Mouse (Mus musculus) G1E (cell line): ENCODE data around the gene Nexn. TPM values are rescaled to one million over a fixed set of nuclear protein-coding genes. Genes with fewer than 3 reads are reported as not detected.
A peak's percentile ranks its signal among the peaks of the same experiment; 100 is the strongest.

Source experiments
- ATAC-seq: 2 replicates; pipeline ENCODE4 v1.8.0; 2016; ENCODE audit warnings: mild to moderate bottlenecking; ENCODE audit not compliant: insufficient number of reproducible peaks, poor library complexity, low FRiP score, severe bottlenecking; ENCODE audit errors: extremely low read depth
- DNase-seq: peaks from one replicate; pipeline ENCODE4 v3.0.0; 2012; ENCODE audit warnings: low spot score
- H3K27me3 ChIP-seq: 2 replicates; pipeline ENCODE4 v1.6.1; 2012; ENCODE audit warnings: mild to moderate bottlenecking, low read length, inconsistent platforms; ENCODE audit not compliant: insufficient read depth
- H3K36me3 ChIP-seq: replicated peaks from 2 replicates; pipeline ENCODE3; 2012; ENCODE audit warnings: mild to moderate bottlenecking, inconsistent platforms
- H3K4me1 ChIP-seq: 2 replicates; pipeline ENCODE4 v1.6.1; 2012; ENCODE audit warnings: low read depth, low read length, inconsistent platforms, mixed read lengths; ENCODE audit not compliant: insufficient read depth
- H3K4me3 ChIP-seq: 2 replicates; pipeline ENCODE4 v1.5.1; 2012; ENCODE audit warnings: low read depth, mild to moderate bottlenecking, inconsistent platforms, low read length, moderate library complexity, mixed read lengths
- H3K9me3 ChIP-seq: replicated peaks from 2 replicates; pipeline ENCODE4 v1.6.1; 2012; ENCODE audit warnings: inconsistent platforms
- CTCF ChIP-seq: IDR thresholded peaks from 2 replicates; pipeline ENCODE4 v1.5.1; 2012; ENCODE audit warnings: low read depth, low read length, inconsistent platforms, mixed read lengths
- GATA1 ChIP-seq: IDR thresholded peaks from 2 replicates; pipeline ENCODE4 v1.6.1; 2012; ENCODE audit warnings: borderline replicate concordance, low read length, inconsistent platforms, mixed read lengths
- GATA2 ChIP-seq: IDR thresholded peaks from 2 replicates; pipeline ENCODE4 v1.6.1; 2012; ENCODE audit warnings: low read depth, low read length, inconsistent platforms, borderline replicate concordance
- POLR2AphosphoS5 ChIP-seq: IDR thresholded peaks from 2 replicates; pipeline ENCODE4 v1.6.1; 2012; ENCODE audit warnings: low read depth, low read length, inconsistent platforms; ENCODE audit not compliant: insufficient replicate concordance
- TAL1 ChIP-seq: conservative IDR thresholded peaks from 2 replicates; pipeline ENCODE4 v1.6.1; 2012; ENCODE audit warnings: low read depth, low read length, inconsistent platforms, mixed read lengths
- polyA plus RNA-seq: library from polyadenylated mRNA; stranded (reverse); fragments of >175 nt; gene quantifications from 2 replicates; pipeline ENCODE4 v1.2.3, GENCODE M21; 2012
- total RNA-seq, 2 experiments: library from RNA; stranded (forward) in 1 of 2; stranded (reverse) in 1 of 2; fragments of 200-1000 nt in 1 of 2; fragments of >200 nt in 1 of 2; fragmentation: Nextera tagmentation in 1 of 2; gene quantifications; 2 replicates each; pipeline ENCODE4 v1.2.3; 2014 to 2017

Nexn gene
- total and polyA plus RNA-seq, 3 experiments = 1.0 TPM; not detected in 2

- DNase-seq = no peak
- TF ChIP-seq POLR2AphosphoS5 (no peak), GATA1 (no peak), TAL1 (no peak), GATA2 (no peak), CTCF (no peak)
- Histone ChIP-seq H3K27me3 (no peaks in the 10 kb centered on the region), H3K9me3 (no peaks in the 10 kb centered on the region), H3K4me3 (no peak overlapping the region), H3K36me3 (peaks cover 43% of the 10 kb centered on the region), H3K4me1 (peaks cover 17% of the 10 kb centered on the region)
- no peak for ATAC-seq
Measured at GRCm38 (mm10) chr3:152235238-152235637, 30.9 kb downstream of the Nexn start.

DNA sequence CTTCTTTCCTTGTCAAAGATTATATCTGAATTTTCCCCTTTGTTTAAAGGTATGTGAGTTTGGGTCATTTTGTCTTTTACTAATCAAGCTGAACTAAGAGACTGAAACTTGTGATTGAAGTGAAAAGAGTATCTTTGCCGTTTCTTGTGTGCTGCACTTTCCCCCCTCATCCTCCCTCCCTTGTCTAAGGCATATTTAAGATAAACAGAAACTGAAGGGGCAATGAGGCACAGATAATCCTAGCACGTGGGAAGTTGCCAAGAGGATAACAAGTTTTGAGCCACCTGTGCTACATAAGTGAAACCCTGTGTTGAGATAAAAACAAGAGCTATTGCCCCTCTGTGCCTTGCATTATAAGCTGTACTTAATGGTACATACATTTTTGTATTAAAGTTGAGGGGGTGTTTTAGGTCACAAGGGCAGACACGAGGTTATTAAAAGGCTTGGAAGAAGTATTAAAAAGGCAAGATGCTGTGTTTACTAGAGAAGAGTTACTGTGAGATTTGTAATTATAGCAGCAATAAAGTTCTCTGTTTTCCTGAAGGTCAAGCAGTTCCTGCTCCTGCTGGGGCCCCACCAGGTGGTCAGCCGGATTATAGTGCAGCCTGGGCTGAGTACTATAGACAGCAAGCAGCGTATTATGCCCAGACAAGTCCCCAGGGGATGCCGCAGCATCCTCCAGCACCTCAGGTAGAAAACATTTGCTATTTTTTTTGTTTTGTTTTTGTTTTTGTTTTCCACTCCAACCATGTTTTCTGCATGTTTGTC lies 34.6 kb downstream of the Nexn start:
- Histone ChIP-seq H3K27me3 (no peaks in the 10 kb centered on the region), H3K36me3 (peaks cover 53% of the 10 kb centered on the region), H3K4me1 (peaks cover 28% of the 10 kb centered on the region; the same call in 1 of the 2 replicates), H3K9me3 (no peaks in the 10 kb centered on the region), H3K4me3 (no peak overlapping the region)
- peak; percentile 67 for ATAC-seq
- no peak for DNase-seq
- TF ChIP-seq GATA2 = no peak
- peak; percentile 42; the same call in 1 of the 2 replicates for TF ChIP-seq TAL1

DNA sequence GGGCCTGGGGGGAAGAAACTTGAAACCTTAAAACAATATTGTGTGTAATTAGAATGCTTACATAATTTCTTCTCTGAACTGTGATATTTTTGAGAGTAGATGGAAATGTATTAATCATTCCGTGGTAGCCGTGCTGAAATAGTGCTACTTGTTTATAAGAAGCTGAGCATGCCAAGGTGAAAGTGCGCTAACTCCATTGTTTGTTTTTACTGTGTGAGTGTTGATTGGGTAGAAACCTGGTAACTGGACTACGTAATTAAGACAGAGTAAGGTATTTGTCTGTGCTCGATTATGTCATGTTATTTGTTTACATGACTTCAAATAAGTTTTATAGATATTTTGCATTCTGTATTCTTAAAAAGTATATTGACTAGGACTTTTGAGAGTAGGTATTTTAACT lies 36.9 kb downstream of the Nexn start:
- ATAC-seq (no peak), DNase-seq (no peak)
- TF ChIP-seq CTCF = no peak
- no peak for TF ChIP-seq TAL1
- Histone ChIP-seq H3K36me3 (peaks cover 65% of the 10 kb centered on the region), H3K9me3 (no peaks in the 10 kb centered on the region), H3K27me3 (no peaks in the 10 kb centered on the region), H3K4me3 (no peak overlapping the region), H3K4me1 (peaks cover 28% of the 10 kb centered on the region; the same call in 1 of the 2 replicates)

GRCm38 (mm10) chr3:152228843-152229242 lies 37.3 kb downstream of the Nexn start:
- no peaks in the 10 kb centered on the region for H3K9me3 ChIP-seq
- DNase-seq (no peak), ATAC-seq (no peak)
- no peaks in the 10 kb centered on the region for H3K27me3 ChIP-seq
- H3K36me3 ChIP-seq = peaks cover 66% of the 10 kb centered on the region
- no peak for TF ChIP-seq GATA2
- TF ChIP-seq TAL1 = no peak
- TF ChIP-seq GATA1 = no peak
- TF ChIP-seq POLR2AphosphoS5 = no peak
- no peak for TF ChIP-seq CTCF
- peaks cover 28% of the 10 kb centered on the region; the same call in 1 of the 2 replicates for H3K4me1 ChIP-seq
- H3K4me3 ChIP-seq = no peak overlapping the region

DNA sequence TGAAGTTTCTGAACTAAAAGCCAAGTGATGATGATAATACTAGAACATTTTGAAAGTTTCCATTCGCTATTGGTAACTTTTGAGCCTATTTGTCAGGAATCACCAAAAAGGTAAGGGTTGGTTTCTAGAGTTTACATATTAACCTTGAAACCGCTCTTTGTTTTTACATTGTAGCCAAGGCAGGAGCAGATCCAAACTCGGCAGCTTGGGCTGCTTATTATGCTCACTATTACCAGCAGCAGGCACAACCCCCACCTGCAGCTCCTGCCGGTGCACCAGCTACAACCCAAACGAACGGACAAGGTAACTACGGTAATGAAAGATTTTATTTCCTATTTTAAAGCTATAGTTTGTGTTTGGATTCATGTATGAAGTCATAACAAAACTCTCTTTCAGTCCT lies 40.2 kb downstream of the Nexn start:
- peaks cover 74% of the 10 kb centered on the region for H3K36me3 ChIP-seq
- TF ChIP-seq POLR2AphosphoS5 = no peak
- TF ChIP-seq TAL1 = no peak
- TF ChIP-seq CTCF = no peak
- TF ChIP-seq GATA2 = no peak
- no peak for TF ChIP-seq GATA1
- H3K9me3 ChIP-seq = no peaks in the 10 kb centered on the region
- H3K4me3 ChIP-seq = no peak overlapping the region
- H3K4me1 ChIP-seq = peaks cover 20% of the 10 kb centered on the region; the same call in 1 of the 2 replicates
- no peak for ATAC-seq
- no peak for DNase-seq
- H3K27me3 ChIP-seq = no peaks in the 10 kb centered on the region

DNA sequence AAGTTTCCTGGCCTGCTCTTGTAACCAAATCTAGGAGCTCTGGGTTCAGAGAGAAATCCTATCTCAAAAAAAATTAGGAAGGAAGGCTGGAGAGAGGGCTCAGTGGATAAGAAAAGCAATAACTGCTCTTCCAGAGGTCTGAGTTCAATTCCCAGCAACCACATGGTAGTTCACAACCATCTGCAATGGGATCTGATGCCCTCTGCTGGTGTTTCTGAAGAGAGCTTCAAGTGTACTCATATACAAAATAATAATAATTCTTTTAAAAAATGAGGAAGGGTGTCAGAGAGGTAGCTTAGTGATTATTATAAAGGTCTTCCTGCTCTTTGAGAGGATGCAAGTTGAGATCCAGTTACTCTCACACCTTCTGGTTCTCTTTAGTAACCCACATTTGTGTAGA lies 41.2 kb downstream of the Nexn start:
- Histone ChIP-seq H3K4me1 (peaks cover 17% of the 10 kb centered on the region; the same call in 1 of the 2 replicates), H3K4me3 (no peak overlapping the region), H3K27me3 (no peaks in the 10 kb centered on the region), H3K36me3 (peaks cover 77% of the 10 kb centered on the region), H3K9me3 (no peaks in the 10 kb centered on the region)
- TF ChIP-seq CTCF (no peak), GATA1 (no peak), GATA2 (no peak), POLR2AphosphoS5 (no peak), TAL1 (no peak)
- ATAC-seq (no peak), DNase-seq (no peak)
